Mouse (Mus musculus) sigmoid colon, adult 10 weeks (tissue): ENCODE measurements around the gene Cpne6. TPM values are rescaled to one million over a fixed set of nuclear protein-coding genes. Genes with fewer than 3 reads are reported as not detected.

Source experiments
- polyA plus RNA-seq: library from polyadenylated mRNA; stranded (reverse); fragments of 350-450 nt; fragmentation: Illumina TruSeq; extraction: RNeasy Lipid Tissue Mini Kit (QIAGEN cat#74804); gene quantifications from one replicate; pipeline ENCODE4 v1.2.3, GENCODE M21; 2014; ENCODE audit warnings: low read depth, low replicate concordance

The Cpne6 gene
- not detected for polyA plus RNA-seq

DNA sequence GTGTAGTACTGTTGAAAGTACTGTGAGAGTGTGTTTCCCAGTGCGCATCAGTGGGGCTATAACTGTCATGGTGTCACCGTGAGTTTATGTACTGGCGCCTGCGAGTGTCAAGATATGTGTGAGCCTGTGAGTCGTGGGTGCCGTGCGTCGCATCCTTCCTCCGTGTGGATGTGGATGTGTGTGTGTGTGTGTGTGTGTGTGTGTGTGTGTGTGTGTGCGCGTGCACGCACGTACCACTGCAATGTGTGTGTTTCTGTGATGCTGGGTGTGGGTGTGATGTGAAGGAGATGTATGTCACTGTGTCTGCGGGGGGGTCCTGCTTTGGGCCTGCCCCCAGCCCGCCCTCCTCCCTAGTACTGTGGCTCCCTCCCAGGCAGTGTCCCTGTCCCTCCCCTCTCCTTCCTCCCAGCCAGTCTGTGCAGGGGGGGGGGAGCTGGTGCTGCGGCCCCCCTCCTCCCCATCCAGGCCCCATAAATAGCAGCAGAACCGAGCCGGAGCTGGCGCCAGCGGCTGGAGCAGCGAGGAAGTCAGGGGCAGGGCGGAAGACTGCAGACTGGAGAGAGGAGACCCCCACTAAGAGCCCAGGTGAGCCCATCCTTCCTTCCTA, at the start of gene Cpne6:
Gene Cpne6, plus strand, starts transcription at position 321 of the 607 bp plus-strand sequence.

DNA sequence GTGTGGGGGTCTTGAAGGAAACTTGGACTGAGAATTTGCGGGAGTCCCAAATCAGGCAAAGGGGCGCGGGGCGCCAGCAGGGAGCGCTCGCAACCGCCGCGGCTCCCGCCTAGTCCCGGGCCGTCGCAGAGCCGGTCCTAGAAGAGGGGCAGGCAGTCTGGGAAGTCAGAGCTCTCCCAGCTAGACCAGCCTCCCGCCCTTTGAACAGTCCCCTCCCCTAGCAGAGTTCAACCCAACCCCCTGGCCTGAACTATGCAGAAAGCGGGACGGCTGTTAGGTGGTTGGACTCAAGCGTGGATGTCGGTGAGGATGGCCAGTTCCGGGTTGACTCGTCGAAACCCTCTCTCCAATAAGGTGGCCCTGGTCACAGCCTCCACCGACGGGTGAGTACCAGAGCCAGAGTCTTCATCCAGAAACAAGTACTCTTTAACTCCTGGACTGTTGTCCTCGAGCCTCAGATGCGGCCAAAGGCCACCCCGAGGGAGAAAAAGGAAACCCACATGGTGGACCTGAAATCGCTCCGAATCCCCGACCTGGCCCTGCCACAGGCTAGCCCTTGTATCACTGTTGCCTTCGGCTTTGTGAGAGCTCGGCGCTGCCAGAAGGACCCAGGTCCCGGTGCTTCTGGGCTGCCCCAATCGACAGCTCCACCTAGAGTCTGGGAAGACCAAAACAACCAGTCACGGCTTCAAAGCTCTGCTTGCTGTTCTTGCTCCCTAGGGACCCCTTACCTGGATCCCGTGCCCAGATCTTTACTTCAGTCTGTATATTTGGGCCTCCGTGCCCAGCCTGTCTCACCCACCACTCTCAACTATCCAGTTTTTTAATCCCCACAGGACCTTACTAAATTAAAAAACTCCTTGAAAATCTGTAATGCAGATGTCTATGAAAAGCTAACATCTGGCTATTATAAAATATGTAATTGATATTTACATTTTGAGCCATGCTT, 31.3 kb upstream of the Cpne6 start, which contains the start of gene Dhrs4:
Gene Dhrs4, plus strand, starts transcription at position 108 of the 949 bp plus-strand sequence.

DNA sequence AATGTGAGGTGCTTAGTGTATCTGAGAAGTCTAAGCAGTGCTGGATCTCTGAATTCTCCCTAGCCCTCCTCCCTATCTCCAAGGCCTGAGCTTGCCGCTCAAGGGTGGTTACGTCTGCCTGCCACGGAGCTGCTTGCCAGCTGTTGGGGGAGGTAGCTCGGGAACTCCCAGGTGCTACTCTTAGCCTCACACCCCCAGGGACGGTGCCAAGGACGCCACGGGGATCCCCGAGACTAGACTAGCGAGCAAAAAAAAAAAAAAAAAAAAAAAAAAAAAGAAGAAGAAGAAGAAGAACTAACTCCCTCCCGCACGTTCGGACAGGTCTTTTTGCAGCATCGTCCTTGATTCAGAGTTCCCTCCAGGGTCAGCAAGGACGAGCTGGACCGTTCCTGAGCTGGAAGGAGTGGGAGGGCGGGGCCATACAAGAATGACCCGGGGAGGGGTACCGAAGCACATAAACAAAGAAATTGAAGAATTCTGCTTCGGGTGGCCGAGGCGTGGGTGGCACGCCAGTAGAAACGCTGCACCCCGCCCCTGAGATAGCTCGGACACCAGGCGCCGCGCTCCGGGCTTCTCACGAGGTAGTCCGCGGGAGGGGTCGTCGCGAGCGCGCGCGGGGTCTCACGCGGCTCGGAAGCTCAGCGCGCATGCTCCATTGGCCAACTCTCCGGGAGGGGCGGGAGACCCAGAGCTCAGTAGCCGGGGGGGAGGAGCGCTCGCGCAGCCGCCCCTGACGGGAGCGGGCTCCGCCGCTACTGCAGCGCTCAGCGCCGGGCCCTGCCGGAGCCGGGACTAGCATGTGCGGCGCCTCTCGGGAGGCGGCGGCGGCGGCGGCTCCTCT, 19.7 kb upstream of the Cpne6 start, which contains the start of gene Carmil3:
Gene Carmil3, plus strand, starts transcription at position 291 of the 841 bp plus-strand sequence.

DNA sequence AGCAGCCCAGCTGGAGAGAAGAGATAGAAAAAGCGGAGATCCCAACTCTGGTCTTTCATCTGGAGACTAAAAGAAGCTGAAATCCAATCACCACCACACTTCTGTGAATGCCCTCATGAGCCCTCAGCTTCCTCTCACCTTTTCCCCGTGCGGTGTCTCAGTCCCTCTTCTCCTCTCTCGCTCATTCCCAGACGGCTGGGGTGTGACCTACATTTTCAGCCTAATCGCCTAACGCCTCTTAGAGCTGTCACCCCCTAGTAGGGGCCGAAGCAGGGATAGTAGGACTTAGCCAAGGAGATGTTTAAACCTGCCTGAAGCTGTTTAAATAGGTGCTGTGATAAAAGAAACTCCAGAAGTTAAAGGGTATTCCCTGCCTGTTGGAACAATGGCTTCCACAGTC, 14.5 kb downstream of the Cpne6 start, which contains the start of gene Nrl:
Gene Nrl, minus strand, starts transcription at position 197 of the 400 bp plus-strand sequence.

DNA sequence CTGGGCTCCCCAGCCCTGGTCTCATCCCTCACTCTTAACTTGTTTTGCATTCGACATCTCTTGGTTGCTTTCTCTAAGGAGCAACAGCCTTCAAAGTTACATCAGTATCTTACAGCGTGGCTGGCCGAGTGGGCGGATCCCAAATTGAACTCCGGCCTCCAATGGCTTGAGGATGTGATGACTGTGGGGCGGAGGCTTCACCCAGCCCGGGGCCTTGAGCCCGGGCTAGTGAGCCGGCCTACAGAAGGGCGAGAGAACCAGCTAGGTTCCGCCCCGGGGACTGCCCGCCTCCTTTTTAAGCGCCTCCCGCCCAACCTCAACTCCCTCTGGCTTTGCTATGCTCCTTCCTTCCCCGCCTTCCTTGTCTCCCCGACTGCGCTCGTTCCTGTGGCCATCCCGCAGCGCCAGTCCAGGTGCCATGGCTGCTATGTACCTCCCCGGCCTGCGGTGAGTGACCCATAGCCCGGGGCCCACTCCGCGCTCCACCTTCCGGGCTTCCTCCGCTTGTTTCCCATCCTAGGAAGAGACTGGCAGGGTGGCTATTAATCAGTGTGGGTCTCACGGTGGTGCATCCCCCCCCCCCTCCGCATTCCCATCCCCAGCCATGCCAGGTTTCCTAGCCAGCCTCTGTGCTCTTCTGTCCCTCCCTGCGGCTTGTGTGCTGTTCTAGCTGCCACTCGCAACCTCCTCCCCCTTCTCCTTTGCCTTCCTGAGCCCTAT, 30.0 kb downstream of the Cpne6 start, which contains the start of gene Pck2:
Gene Pck2, plus strand, starts transcription at position 200 of the 720 bp plus-strand sequence.

DNA sequence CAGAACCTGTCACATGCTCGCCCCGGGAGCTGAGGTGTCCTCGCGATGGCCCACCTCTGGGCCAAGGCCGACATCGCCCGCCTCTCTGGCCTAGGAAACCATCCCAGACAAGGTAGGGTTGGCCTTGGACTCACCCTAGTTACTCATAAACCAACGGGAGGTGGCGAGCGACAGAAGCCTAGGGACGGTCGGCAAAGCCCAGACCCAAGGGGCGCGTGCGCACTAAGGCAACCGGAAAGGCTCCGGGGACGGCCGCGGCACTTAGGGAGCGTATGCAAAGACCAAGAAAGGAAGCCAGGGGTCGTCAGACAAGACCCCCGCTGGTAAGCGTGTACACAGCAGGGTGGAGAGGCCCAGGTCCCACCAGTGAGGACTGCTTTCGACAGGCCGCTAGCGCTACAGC, 49.6 kb downstream of the Cpne6 start, which contains the start of gene Dcaf11:
Gene Dcaf11, plus strand, starts transcription at position 208 of the 403 bp plus-strand sequence.

DNA sequence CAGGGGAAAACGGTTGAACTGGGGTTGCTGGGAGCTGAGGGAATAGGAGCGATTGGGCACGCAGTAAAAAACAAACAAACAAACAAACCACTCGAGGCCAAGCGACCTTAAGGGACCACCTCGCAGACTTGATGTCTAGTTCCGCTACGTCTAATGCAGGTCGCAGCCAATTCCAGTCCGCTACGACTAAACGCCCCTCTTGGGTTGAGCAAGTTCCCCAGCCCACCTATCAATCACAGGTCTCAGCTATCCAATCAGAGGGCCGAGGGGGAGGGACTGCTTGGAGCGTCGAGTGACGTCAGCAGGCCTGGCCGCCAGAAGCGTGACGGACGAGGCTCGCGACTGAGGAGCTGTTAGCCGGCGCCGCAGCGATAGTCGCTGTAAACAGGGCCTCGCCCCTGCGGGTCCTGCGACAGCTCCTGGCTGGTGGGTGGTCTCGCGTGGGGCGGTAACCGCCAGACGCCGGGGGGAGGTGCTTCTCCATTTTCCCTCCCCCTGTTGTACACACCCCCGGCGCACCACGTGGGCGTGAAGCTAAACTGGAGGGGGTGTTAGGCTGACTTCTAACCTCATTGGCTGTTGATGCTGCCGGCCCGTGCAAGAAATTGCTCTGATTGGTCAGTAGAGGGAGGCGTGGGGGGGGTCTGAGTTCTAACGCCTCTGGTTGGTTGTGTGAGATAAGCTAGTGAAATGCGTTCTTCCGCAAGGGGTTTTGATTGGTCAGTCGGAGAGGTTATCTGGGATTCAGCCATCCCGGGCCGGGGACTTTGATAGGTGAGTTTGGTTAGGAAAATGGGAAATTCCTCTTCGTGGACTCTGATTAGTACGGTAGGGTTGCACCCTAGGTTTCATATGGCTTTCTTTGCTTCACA, 50.2 kb downstream of the Cpne6 start, which contains the start of gene A730061H03Rik:
Gene A730061H03Rik, minus strand, starts transcription at position 205 of the 872 bp plus-strand sequence.

Other genes with a start within 250 kb of the Cpne6 start
- 32.3 TPM for gene Dhrs4, start 31.7 kb upstream of the Cpne6 start, polyA plus RNA-seq
- gene Carmil3, start 19.8 kb upstream of the Cpne6 start, polyA plus RNA-seq = not detected
- gene Nrl, start 14.5 kb downstream of the Cpne6 start, polyA plus RNA-seq = not detected
- gene Pck2, start 29.8 kb downstream of the Cpne6 start, polyA plus RNA-seq = 5.2 TPM
- 21.3 TPM for gene Dcaf11, start 49.6 kb downstream of the Cpne6 start, polyA plus RNA-seq
- gene A730061H03Rik, start 50.0 kb downstream of the Cpne6 start, polyA plus RNA-seq = not detected
- gene Fitm1, start 65.2 kb downstream of the Cpne6 start, polyA plus RNA-seq = not detected
- gene Psme1, start 67.7 kb downstream of the Cpne6 start, polyA plus RNA-seq = 139 TPM
- gene Emc9, start 74.9 kb downstream of the Cpne6 start, polyA plus RNA-seq = 7.3 TPM
- 171 TPM for gene Psme2, start 80.7 kb downstream of the Cpne6 start, polyA plus RNA-seq
- gene Rnf31, start 81.3 kb downstream of the Cpne6 start, polyA plus RNA-seq = 10.6 TPM
- gene Irf9, start 93.1 kb downstream of the Cpne6 start, polyA plus RNA-seq = 51.9 TPM
- not detected for gene Rec8, start 107.6 kb downstream of the Cpne6 start, polyA plus RNA-seq
- 2.9 TPM for gene Ipo4, start 125.5 kb downstream of the Cpne6 start, polyA plus RNA-seq
- gene Gm49378, start 127.5 kb downstream of the Cpne6 start, polyA plus RNA-seq = 0.63 TPM
- gene Tm9sf1, start 133.4 kb downstream of the Cpne6 start, polyA plus RNA-seq = 52.5 TPM
- gene Tssk4, start 139.7 kb downstream of the Cpne6 start, polyA plus RNA-seq = 0.50 TPM
- 43.5 TPM for gene Mdp1, start 150.1 kb downstream of the Cpne6 start, polyA plus RNA-seq
- gene Gmpr2, start 161.5 kb downstream of the Cpne6 start, polyA plus RNA-seq = 26.0 TPM
- gene Nedd8, start 161.7 kb downstream of the Cpne6 start, polyA plus RNA-seq = 50.1 TPM
- gene Tinf2, start 171.4 kb downstream of the Cpne6 start, polyA plus RNA-seq = 13.6 TPM
- gene Tgm1, start 203.5 kb downstream of the Cpne6 start, polyA plus RNA-seq = not detected
- gene Rabggta, start 211.8 kb downstream of the Cpne6 start, polyA plus RNA-seq = 0.73 TPM
- 15.3 TPM for gene Dhrs1, start 235.2 kb downstream of the Cpne6 start, polyA plus RNA-seq
- 3.3 TPM for gene Nop9, start 235.2 kb downstream of the Cpne6 start, polyA plus RNA-seq
- gene Cideb, start 248.0 kb downstream of the Cpne6 start, polyA plus RNA-seq = 5.6 TPM